Mouse (Mus musculus): ENCODE measurements around the gene Fam186a. TPM values are rescaled to one million over a fixed set of nuclear protein-coding genes. Genes with fewer than 3 reads are reported as not detected.

The Fam186a gene
- total and polyA plus RNA-seq, 3 experiments = not detected

DNA sequence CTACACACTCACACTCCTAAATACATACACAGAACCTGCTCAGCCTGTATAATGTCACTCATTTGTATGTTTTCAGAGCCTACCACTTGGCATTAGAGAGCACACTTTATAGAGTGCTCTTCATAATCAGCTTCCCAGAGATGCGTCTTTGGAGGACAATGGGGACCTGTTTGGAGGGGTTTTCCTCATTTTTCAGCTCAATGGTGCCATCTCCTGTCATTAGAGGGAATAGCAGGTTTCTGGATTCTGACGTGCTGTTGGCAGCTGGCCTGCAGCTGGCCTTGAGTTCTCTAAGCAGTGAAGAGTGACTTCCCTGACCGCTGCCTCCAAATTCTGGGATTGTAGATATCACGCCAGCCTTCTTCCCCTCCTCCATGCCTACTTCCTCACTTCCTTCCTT, 62.5 kb downstream of the Fam186a start:
- TF ChIP-seq MXI1 (IDR thresholded peaks at IDR 0.05; ENCODE audit: low read depth, low read length) (no peak), ZC3H11A (IDR thresholded peaks at IDR 0.05; ENCODE audit: low read depth, low read length) (peak; percentile 53), USF1 (IDR thresholded peaks at IDR 0.05; ENCODE audit: low read depth, low read length) (no peak), NRF1 (IDR thresholded peaks at IDR 0.05; ENCODE audit: insufficient read depth, low read depth, low read length, poor library complexity, severe bottlenecking) (no peak), SMC3 (IDR thresholded peaks at IDR 0.05; ENCODE audit: low read depth, low read length) (peak; percentile 86), CTCF (IDR thresholded peaks at IDR 0.05 in 2 of 3, conservative IDR thresholded peaks at IDR 0.05 in 1 of 3; ENCODE audit: control insufficient read depth in 1 of 3, insufficient read depth in 1 of 3, low read depth in 2 of 3, low read length in 3 of 3, poor library complexity in 1 of 3, severe bottlenecking in 1 of 3) (peak; percentile 55 to 95 (median 86)), RAD21 (IDR thresholded peaks at IDR 0.05; ENCODE audit: low read depth, low read length) (peak; percentile 90), MAZ (IDR thresholded peaks at IDR 0.05; ENCODE audit: low read depth, low read length) (no peak)
- Histone ChIP-seq H3K27ac (ENCODE audit: control insufficient read depth, low read depth, low read length) (no peak overlapping the region), H3K9ac (ENCODE audit: control insufficient read depth, low read depth, low read length, poor library complexity, severe bottlenecking) (no peak overlapping the region), H3K36me3 (ENCODE audit: control insufficient read depth in 1 of 2, insufficient read depth in 2 of 2, low read length in 2 of 2) (no peaks in the 10 kb centered on the region), H3K27me3 (ENCODE audit: control insufficient read depth in 1 of 2, insufficient read depth in 2 of 2, low read length in 2 of 2) (peaks cover 6 to 9% of the 10 kb centered on the region in 2 experiments), H3K9me3 (replicated peaks; ENCODE audit: insufficient read depth, low read length) (no peaks in the 10 kb centered on the region), H3K4me1 (ENCODE audit: control insufficient read depth in 1 of 2, insufficient read depth in 2 of 2, low read length in 2 of 2) (no peaks in the 10 kb centered on the region), H3K79me2 (ENCODE audit: control insufficient read depth, insufficient read depth, low read length, poor library complexity) (no peaks in the 10 kb centered on the region), H3K4me3 (ENCODE audit: control insufficient read depth in 1 of 2, insufficient read depth in 1 of 2, low read depth in 2 of 2, low read length in 2 of 2) (no peak overlapping the region)
- DNase-seq (ENCODE audit: low read depth, low spot score) = peak; percentile 82

DNA sequence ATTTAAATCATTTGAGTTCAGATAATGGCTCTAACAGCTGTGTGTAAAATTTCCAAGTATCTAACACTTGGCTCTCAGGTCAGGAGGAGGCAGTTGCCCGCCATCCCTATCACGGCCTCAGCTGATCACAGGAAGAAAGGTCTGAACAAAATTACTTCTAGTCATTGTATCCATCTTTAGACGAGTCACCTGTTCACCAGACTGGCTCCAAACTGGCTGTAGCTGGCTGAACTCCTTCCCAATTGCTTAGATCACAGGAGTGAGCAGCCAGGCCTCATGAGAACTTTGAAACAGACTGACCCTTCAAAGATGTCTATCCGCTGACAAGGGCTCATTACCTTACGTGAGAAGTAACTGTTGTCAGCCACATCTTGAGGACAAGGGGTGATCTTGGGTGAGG, 63.6 kb downstream of the Fam186a start:
- no peak overlapping the region for H3K9ac ChIP-seq (ENCODE audit: control insufficient read depth, low read depth, low read length, poor library complexity, severe bottlenecking)

DNA sequence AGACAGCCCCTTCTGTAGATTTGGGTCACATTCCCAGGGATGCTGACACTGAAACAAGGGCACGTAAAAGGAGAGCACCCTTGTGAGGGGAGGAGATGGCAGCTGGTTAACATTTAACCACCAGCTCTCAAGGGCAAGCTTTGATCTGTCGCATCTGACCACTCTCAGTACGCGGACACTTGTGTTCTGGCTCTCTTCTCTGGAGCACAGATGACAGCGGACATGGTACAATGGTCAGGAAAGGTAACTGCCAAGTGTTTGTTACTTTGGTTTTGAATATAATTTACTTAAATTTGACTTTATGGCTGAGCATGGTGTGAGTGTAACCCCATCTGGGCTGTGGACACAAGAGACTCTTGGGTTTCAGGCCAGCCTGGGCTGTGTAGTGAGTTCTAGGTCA, 64.1 kb downstream of the Fam186a start:
- no peaks in the 10 kb centered on the region for H3K4me1 ChIP-seq (ENCODE audit: control insufficient read depth in 1 of 2, insufficient read depth in 2 of 2, low read length in 2 of 2)
- no peaks in the 10 kb centered on the region for H3K9me3 ChIP-seq (replicated peaks; ENCODE audit: insufficient read depth, low read length)
- H3K4me3 ChIP-seq (ENCODE audit: control insufficient read depth in 1 of 2, insufficient read depth in 1 of 2, low read depth in 2 of 2, low read length in 2 of 2) = no peak overlapping the region
- no peak overlapping the region for H3K9ac ChIP-seq (ENCODE audit: control insufficient read depth, low read depth, low read length, poor library complexity, severe bottlenecking)
- no peaks in the 10 kb centered on the region for H3K36me3 ChIP-seq (ENCODE audit: control insufficient read depth in 1 of 2, insufficient read depth in 2 of 2, low read length in 2 of 2)
- no peaks in the 10 kb centered on the region for H3K79me2 ChIP-seq (ENCODE audit: control insufficient read depth, insufficient read depth, low read length, poor library complexity)
- no peak for DNase-seq (ENCODE audit: low read depth, low spot score)
- TF ChIP-seq TBP (IDR thresholded peaks at IDR 0.05; ENCODE audit: low read depth, low read length) (no peak), E2F4 (IDR thresholded peaks at IDR 0.05; ENCODE audit: borderline replicate concordance, low read depth, low read length) (no peak), ZKSCAN1 (IDR thresholded peaks at IDR 0.05; ENCODE audit: low read depth, low read length) (no peak), MXI1 (IDR thresholded peaks at IDR 0.05; ENCODE audit: low read depth, low read length) (no peak), ZNF384 (IDR thresholded peaks at IDR 0.05; ENCODE audit: low read depth, low read length) (no peak), MAZ (IDR thresholded peaks at IDR 0.05; ENCODE audit: low read depth, low read length) (no peak), NELFE (IDR thresholded peaks at IDR 0.05; ENCODE audit: low read depth, low read length) (no peak)
- H3K27me3 ChIP-seq (ENCODE audit: control insufficient read depth in 1 of 2, insufficient read depth in 2 of 2, low read length in 2 of 2) = peaks cover 4 to 6% of the 10 kb centered on the region in 2 experiments
- H3K27ac ChIP-seq (ENCODE audit: control insufficient read depth, low read depth, low read length) = no peak overlapping the region

More for the DNA sequence above, 63.6 kb downstream of the Fam186a start:
- no peak for DNase-seq (ENCODE audit: low read depth, low spot score)
- no peaks in the 10 kb centered on the region for H3K36me3 ChIP-seq (ENCODE audit: control insufficient read depth in 1 of 2, insufficient read depth in 2 of 2, low read length in 2 of 2)
- H3K4me1 ChIP-seq (ENCODE audit: control insufficient read depth in 1 of 2, insufficient read depth in 2 of 2, low read length in 2 of 2) = no peaks in the 10 kb centered on the region
- TF ChIP-seq E2F4 (IDR thresholded peaks at IDR 0.05; ENCODE audit: borderline replicate concordance, low read depth, low read length) = no peak
- no peak for TF ChIP-seq POLR2AphosphoS2 (IDR thresholded peaks at IDR 0.05; ENCODE audit: low read length)
- TF ChIP-seq GATA1 (IDR thresholded peaks at IDR 0.05; ENCODE audit: low read depth, low read length) = no peak
- TF ChIP-seq KAT2A (conservative IDR thresholded peaks at IDR 0.05; ENCODE audit: low read depth, low read length) = no peak
- TF ChIP-seq HCFC1 (IDR thresholded peaks at IDR 0.05; ENCODE audit: low read depth, low read length) = no peak
- TF ChIP-seq NELFE (IDR thresholded peaks at IDR 0.05; ENCODE audit: low read depth, low read length) = no peak
- TF ChIP-seq TBP (IDR thresholded peaks at IDR 0.05; ENCODE audit: low read depth, low read length) = no peak
- peaks cover 6 to 7% of the 10 kb centered on the region in 2 experiments for H3K27me3 ChIP-seq (ENCODE audit: control insufficient read depth in 1 of 2, insufficient read depth in 2 of 2, low read length in 2 of 2)
- H3K4me3 ChIP-seq (ENCODE audit: control insufficient read depth in 1 of 2, insufficient read depth in 1 of 2, low read depth in 2 of 2, low read length in 2 of 2) = no peak overlapping the region
- H3K9me3 ChIP-seq (replicated peaks; ENCODE audit: insufficient read depth, low read length) = no peaks in the 10 kb centered on the region
- no peak overlapping the region for H3K27ac ChIP-seq (ENCODE audit: control insufficient read depth, low read depth, low read length)
- no peaks in the 10 kb centered on the region for H3K79me2 ChIP-seq (ENCODE audit: control insufficient read depth, insufficient read depth, low read length, poor library complexity)

All from MEL (cell line).